Mouse (Mus musculus) kidney, postnatal 25 days (tissue): ENCODE measurements at regions not wholly inside any gene's neighbourhood (a gene's known extent, or its start where the extent isn't known, plus 50 kb on each side); places are given as distances from the start of the nearest gene placed in this dataset.

Experiments used
- DNase-seq, 2 experiments: peaks; one replicate each; pipeline ENCODE4 v3.0.0; 2021; ENCODE audit warnings: mixed read lengths in 2 of 2

- DNase-seq, result peak in 1 of 2 experiments; percentile 57
Observed at GRCm38 (mm10) chr5:106318246-106318645, 139.7 kb downstream of the Barhl2 start.

GRCm38 (mm10) chr5:106313874-106314273, 144.1 kb downstream of the Barhl2 start:
- no peak for DNase-seq

DNA sequence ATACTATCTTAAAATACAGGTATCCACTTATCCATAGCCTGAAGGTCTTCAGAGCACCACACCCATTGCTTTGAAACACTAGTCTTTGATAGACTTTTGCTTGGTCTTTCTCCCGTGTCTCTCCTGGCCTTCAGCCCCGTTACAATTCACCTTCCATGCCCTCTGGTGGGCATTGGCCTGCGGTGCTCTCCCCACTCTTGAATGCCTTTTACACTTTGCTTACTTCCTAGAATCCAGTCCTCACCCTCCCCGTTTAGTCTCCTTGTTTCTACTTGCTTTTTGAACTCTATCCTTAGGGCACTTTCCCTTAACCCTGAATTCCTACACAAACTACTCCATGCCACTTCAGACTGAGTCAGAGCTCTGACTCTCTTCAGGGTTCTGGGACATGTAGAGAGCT, 156.6 kb downstream of the Barhl2 start:
- DNase-seq, result no peak

DNA sequence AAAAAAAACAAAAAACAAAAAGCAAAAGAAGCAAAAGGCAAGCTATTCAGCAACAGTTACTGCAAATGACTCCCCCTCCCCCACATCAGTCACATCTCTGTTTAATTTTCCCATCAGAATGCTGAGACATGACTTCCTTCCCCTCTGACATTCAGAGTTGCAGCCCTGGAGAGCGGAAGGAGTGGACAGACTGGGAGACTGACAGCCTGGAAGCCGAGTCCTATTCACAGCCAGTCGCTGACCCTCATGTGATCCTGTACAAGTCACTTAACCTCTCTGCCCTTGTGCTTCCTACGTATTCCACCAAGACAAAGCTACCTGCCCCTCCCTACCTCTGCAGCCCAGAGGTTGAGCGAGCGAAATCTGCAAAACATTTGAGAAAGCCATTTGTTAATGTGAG, 161.2 kb downstream of the Barhl2 start:
- peak; percentile 3 to 38 for DNase-seq

DNA sequence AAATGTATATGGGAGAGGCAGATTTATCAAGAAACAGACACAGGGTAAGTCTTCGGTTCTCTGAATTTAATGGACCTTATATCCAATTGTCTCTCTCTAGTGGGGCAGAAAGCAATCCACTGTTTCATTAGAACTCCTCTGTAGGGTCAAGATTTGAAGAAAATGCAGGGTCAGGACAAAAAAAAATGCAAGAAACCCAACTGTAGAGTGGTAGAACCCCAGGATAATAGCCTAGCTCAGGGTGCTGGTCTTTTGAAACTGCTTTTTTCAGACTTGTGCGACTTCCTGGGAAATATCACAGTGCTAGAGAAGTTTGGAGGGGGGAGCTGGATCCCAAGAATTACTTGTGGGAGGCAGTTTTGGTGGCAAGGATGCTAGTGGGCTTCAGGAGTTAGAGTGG, 162.0 kb downstream of the Barhl2 start:
- DNase-seq, result no peak

DNA sequence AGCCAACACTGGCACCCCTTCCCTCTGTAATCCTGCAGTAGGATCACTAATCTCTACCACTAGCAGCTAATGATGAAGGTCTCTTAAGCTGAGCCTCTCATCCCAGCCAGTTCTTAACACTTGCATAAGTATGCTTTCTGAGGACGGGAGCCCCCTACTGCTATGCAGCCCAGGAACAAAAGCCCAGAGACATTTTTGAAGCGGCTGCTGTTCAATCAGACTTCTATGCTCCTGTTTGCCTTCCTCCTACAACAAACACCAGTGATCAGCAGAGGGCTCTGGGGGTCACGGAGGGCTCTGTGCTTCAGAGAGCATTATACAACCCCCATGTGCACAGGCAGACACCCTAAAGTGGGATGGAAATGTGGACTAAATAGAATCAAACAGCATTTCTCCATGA, 162.4 kb downstream of the Barhl2 start:
- DNase-seq, result no peak

GRCm38 (mm10) chr5:106292387-106293229, 165.4 kb downstream of the Barhl2 start:
- no peak for DNase-seq

DNA sequence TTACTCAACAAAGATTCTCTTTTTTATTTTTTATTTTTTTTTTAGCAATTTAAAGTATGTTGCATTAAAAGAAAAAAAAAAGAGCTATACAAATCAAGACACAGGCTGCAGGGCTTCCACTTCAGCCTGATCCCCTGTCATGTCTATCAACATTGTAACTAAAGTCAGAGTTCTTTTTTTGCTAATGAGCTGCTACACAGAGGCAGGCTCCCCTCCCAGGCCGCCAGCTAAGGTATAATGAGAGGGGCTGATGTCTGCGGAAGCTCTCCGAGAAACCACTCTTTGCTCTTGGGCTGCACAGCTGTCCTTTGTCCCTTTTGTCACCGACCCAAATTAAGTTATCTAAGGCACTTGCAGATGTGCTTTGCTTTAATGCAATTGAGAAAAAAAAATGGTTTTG, 172.8 kb downstream of the Barhl2 start:
- DNase-seq, result no peak

GRCm38 (mm10) chr5:106284731-106285130, 173.2 kb downstream of the Barhl2 start:
- DNase-seq, result no peak

DNA sequence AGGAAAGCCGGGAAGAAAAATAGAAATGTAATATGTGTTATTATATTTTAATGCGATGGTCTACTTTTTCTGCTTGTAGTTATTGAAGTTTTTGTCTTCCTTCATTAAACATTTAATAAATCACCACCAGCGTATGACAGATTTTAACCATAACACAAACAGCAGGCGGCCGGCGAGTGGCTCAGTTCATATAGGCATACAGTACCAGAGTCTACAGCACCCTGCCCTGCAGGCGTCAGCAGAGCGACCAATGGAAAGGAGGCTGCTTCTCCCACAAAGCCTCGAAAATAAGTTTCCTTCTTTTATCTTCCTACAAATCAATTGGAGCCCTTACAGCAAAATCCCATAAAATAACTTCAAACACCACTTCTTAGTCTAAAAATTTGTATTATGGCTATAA, 175.3 kb downstream of the Barhl2 start:
- no peak for DNase-seq

GRCm38 (mm10) chr5:106277786-106278185, 180.2 kb downstream of the Barhl2 start:
- DNase-seq, result no peak

- no peak for DNase-seq
Observed at GRCm38 (mm10) chr5:106277231-106277630, 180.7 kb downstream of the Barhl2 start.

GRCm38 (mm10) chr5:106276186-106276585, 181.8 kb downstream of the Barhl2 start:
- no peak for DNase-seq

DNA sequence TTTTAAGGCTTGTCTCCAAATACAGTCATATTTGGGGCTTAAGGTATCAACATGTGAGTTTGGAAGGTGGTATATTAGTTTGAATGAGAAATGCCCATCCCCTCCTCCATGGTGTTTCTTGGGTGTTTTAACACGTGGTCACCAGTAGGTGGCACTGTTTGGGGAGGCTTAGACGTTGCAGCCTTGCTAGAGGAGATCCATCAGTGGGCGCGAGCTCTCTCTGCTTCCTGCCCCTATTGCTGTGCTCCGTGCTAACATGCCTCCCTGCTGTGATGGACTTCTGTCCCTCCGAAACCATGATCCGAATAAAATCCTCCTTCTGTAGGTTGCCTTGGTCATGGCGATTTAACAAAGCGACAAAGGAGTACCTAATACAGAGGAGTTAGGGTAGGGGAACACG, 183.3 kb downstream of the Barhl2 start:
- DNase-seq, result no peak

GRCm38 (mm10) chr5:106264536-106264935, 193.4 kb downstream of the Barhl2 start:
- no peak for DNase-seq

DNA sequence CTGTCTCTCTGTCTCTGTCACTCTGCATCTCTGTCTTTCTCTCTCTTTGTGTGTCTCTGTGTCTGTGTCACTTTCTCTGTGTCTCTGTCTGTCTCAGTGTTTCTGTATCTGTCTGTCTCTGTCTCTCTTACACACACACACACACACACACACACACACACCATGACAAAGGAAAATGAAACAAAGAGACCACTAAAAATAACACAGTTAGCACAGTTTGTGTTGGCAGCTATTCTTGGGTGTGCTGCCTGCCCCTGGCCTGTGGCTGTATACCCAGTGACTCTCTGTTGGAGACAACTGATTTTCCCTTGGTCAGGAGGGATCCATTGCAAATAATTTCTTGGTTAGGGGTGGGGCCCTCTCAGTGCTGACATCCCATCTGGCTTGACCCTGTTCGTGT, 200.8 kb downstream of the Barhl2 start:
- no peak for DNase-seq

- no peak for DNase-seq
Observed at GRCm38 (mm10) chr5:106229154-106229553, 228.8 kb downstream of the Barhl2 start.

DNA sequence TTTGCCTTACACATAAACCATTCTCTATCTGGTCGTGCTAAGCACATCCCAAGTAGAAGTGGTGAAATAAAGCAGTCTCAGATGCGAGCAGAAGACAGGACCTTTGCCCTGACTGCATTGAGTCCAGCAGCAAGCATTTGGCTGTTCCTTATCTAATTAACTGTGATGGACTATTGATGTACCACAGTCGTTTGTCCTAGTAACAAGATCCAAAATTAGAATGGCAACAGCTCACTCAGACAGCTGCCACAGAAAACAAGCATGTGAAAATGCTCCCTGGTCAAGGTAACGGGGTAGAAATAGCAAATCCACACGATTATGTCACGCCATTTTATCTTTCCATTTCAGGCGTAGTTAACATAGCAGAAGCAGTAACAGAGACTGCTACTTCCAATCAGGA, 233.8 kb downstream of the Barhl2 start:
- no peak for DNase-seq

DNA sequence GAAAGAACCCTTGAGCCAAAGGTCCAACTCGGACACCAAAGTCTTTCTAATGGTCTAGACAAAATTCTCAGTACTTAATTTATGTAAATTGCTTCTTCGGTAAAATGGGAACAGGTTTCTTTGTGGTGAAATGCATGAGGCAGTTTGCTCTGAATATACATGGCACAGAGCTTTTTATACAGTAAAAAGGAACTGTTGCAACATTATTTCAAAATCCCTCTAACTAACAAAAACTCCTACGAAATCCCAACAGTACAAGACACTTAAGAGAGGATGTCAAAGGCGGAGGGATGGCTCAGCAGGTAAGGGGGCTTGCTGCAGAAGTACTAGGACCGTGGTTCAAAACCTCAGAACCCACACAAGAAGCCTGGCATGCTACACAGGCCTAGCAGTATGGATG, 248.4 kb downstream of the Barhl2 start:
- no peak for DNase-seq

DNA sequence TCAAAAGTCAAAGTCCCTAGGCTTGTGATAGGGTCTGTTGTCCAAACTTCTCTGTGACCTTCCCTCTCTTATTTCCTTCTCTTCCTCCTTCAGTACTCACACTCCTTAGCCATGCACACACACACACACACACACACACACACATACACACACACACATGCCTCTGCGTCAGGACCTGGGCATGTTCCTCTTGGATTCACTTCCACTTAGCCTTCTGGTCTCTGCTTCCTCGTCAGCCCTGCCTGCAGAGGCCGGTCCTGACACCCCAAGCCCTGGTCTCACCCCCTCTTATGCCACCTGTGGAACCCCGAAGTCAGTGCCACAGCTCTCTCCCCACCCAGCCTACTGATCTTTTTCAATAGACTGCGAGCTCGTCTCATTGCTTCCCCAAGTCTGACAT, 250.3 kb downstream of the Barhl2 start:
- no peak for DNase-seq

- no peak for DNase-seq
Observed at GRCm38 (mm10) chr5:106205724-106206123, 252.2 kb downstream of the Barhl2 start.

- DNase-seq, result no peak
Observed at GRCm38 (mm10) chr5:106200631-106201030, 257.3 kb downstream of the Barhl2 start.

GRCm38 (mm10) chr5:106199061-106199460, 258.9 kb downstream of the Barhl2 start:
- DNase-seq, result no peak

DNA sequence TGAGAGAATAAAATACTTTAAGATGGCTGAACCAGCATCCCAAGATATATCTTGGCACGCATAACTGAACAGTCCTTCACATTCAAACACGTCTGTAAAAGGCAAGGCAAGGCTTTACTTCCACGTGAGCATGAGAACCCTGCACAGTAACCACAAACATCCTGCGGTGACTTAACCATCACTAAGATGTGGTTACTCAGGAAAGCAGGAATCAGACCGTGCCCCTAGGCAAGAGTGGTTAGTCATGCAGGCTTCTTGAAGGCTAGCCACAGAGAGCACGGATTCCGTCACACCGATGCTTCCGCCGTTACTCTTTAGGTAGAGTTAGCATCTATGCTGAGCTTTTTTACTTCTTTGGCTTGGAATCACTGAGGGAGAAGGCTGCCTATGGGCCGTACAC, 266.8 kb downstream of the Barhl2 start:
- DNase-seq, result no peak

DNA sequence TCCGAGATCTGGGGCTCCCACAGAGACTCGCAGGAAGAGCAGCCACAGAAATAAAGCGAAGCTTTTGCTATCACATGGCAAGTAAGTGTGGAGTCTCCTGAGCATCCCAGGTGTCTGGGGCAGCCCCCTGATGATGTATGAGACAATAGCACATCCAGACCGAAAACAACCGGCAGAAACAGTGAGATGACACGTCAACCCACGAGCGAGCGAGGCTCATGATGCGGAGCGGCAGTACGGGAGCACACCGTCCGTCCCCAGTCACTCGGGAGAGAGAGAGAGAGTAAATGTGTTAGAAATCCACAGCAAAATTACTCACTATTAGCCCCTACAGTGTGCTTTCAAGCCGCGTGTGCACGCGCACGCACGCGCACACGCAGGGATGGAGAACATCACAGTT, 276.2 kb downstream of the Barhl2 start:
- DNase-seq, result no peak
